Mouse (Mus musculus) heart, adult 2 months (tissue): ENCODE data around the gene Anxa9.

Experiments used
- CTCF ChIP-seq: fragments of 200-600 bp; IDR thresholded peaks from 2 replicates; pipeline ENCODE4 v1.8.1; 2022; ENCODE audit warnings: antibody characterized with exemption, mild to moderate bottlenecking, moderate library complexity
- EP300 ChIP-seq: fragments of 200-500 bp; IDR thresholded peaks from 2 replicates; pipeline ENCODE4 v1.6.1; 2011; ENCODE audit warnings: low read depth, low read length, control low read depth; ENCODE audit not compliant: insufficient read depth
- POLR2A ChIP-seq: fragments of 200-500 bp; IDR thresholded peaks from 2 replicates; pipeline ENCODE4 v1.6.1; 2011; ENCODE audit warnings: mild to moderate bottlenecking, low read depth, low read length, control low read depth; ENCODE audit not compliant: insufficient read depth

GRCm38 (mm10) chr3:95290156-95290555, 16.8 kb downstream of the Anxa9 start:
- TF ChIP-seq POLR2A (no peak), CTCF (no peak), EP300 (no peak)
